Mouse (Mus musculus) right cerebral cortex, postnatal 4 days (tissue): ENCODE results near the gene Ctnnbl1.

Experiments
- DNase-seq: peaks from one replicate; pipeline ENCODE4 v3.0.0-alpha.2; 2022

Ctnnbl1 gene

GRCm38 (mm10) chr2:157795627-157796423, 58.6 kb downstream of the Ctnnbl1 start:
- DNase-seq, result no peak

- DNase-seq, result no peak
Observed at GRCm38 (mm10) chr2:157799533-157799932, 62.3 kb downstream of the Ctnnbl1 start.

GRCm38 (mm10) chr2:157800288-157800687, 63.1 kb downstream of the Ctnnbl1 start:
- DNase-seq, result no peak

GRCm38 (mm10) chr2:157800746-157801501, 63.7 kb downstream of the Ctnnbl1 start:
- DNase-seq, result no peak

GRCm38 (mm10) chr2:157801505-157802357, 64.5 kb downstream of the Ctnnbl1 start:
- no peak for DNase-seq

- DNase-seq, result no peak
Observed at GRCm38 (mm10) chr2:157802666-157803065, 65.5 kb downstream of the Ctnnbl1 start.

- DNase-seq, result no peak
Observed at GRCm38 (mm10) chr2:157804388-157804787, 67.2 kb downstream of the Ctnnbl1 start.

GRCm38 (mm10) chr2:157805091-157805490, 67.9 kb downstream of the Ctnnbl1 start:
- DNase-seq, result no peak

- no peak for DNase-seq
Observed at GRCm38 (mm10) chr2:157807076-157807475, 69.9 kb downstream of the Ctnnbl1 start.

GRCm38 (mm10) chr2:157807621-157808367, 70.6 kb downstream of the Ctnnbl1 start:
- DNase-seq, result no peak

GRCm38 (mm10) chr2:157808368-157808923, 71.2 kb downstream of the Ctnnbl1 start:
- DNase-seq, result no peak

GRCm38 (mm10) chr2:157809341-157809740, 72.1 kb downstream of the Ctnnbl1 start:
- DNase-seq, result no peak

GRCm38 (mm10) chr2:157810749-157811148, 73.5 kb downstream of the Ctnnbl1 start:
- DNase-seq, result no peak

GRCm38 (mm10) chr2:157813121-157813520, 75.9 kb downstream of the Ctnnbl1 start:
- no peak for DNase-seq

GRCm38 (mm10) chr2:157814116-157814964, 77.1 kb downstream of the Ctnnbl1 start:
- no peak for DNase-seq

GRCm38 (mm10) chr2:157814965-157815283, 77.7 kb downstream of the Ctnnbl1 start:
- DNase-seq, result no peak

GRCm38 (mm10) chr2:157817672-157818071, 80.5 kb downstream of the Ctnnbl1 start:
- no peak for DNase-seq

- no peak for DNase-seq
Observed at GRCm38 (mm10) chr2:157818576-157819320, 81.5 kb downstream of the Ctnnbl1 start.

GRCm38 (mm10) chr2:157819401-157819800, 82.2 kb downstream of the Ctnnbl1 start:
- DNase-seq, result no peak

- DNase-seq, result peak; percentile 1
Observed at GRCm38 (mm10) chr2:157821259-157821658, 84.1 kb downstream of the Ctnnbl1 start.
